ENCODE assay signal across 18 mouse cellular contexts in the genomic region with DNA sequence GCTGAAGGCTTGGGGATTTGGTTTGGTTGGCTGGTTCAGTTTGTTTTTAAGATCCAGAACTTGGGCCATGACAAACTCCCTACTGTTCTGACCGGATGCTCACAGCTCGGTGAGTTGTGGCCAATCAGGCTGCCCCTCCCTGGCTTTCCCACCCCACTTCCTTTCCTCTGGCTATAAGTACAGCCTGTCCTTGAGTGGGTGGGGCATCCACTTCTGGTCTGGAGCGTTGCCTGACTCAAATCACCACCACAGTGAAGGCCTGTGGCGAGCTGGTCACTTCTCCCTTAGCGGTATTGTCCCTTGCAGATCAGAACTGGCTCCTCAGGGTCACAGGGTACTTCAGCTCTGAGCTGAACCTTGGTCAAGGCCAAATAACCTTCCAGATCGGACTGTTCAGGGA. TPM values are rescaled to one million over a fixed set of nuclear protein-coding genes. Genes with fewer than 3 reads are reported as not detected.
DNase-seq lines count a peak whose midpoint lies in the region; ATAC-seq lines count a peak whose summit lies in the region.
"Had no signal": no experiment of that assay in that cellular context is flagged by ENCODE, and none has a peak within 500 bp of the region (broad histone marks: within the 10 kb centered on the region; RNA-seq: fewer than 3 reads in every experiment).

No protein-coding gene starts in this region.

- no peak overlapping the region for H3K4me3 ChIP-seq in heart, embryonic 12.5 days
- no peak overlapping the region for H3K4me3 ChIP-seq in forebrain, embryonic 13.5 days
- H3K4me3 ChIP-seq: limb, embryonic 15.5 days; myocyte had no signal

- H3K27me3 ChIP-seq in heart, embryonic 12.5 days (replicated peaks): peaks cover 21% of the 10 kb centered on the region
- no peaks in the 10 kb centered on the region for H3K27me3 ChIP-seq in forebrain, embryonic 13.5 days
- H3K27me3 ChIP-seq: limb, embryonic 15.5 days had no signal

- WGBS in heart, embryonic 12.5 days: 62% methylated on average over 6 of the region's 6 CpGs
- 85% methylated on average over 6 of the region's 6 CpGs for WGBS in forebrain, embryonic 13.5 days

- H3K4me1 ChIP-seq in heart, embryonic 12.5 days (replicated peaks): peaks cover 16% of the 10 kb centered on the region
- peaks cover 5% of the 10 kb centered on the region; the same call in 1 of the 2 replicates for H3K4me1 ChIP-seq in forebrain, embryonic 13.5 days

- DNase-seq in heart, adult 18-20 months: peak; percentile 39 to 60
- DNase-seq in ovary, adult 18-20 months (ENCODE audit: low spot score): peak; percentile 21
- DNase-seq in ovary, postnatal 36 days (ENCODE audit: low spot score): no peak
- DNase-seq in lung, postnatal 10 days: peak; percentile 13
- DNase-seq: cerebellum, adult 9-10 months; forebrain, postnatal 0 days; gastrocnemius, postnatal 10 days; layer of hippocampus, adult 9-11 months; right cerebral cortex, postnatal 4 days; thymus, postnatal 4 days had no signal

- H3K4me2 ChIP-seq in heart, embryonic 12.5 days: no peak overlapping the region
- no peak overlapping the region for H3K4me2 ChIP-seq in forebrain, embryonic 13.5 days
- H3K4me2 ChIP-seq: limb, embryonic 15.5 days had no signal

- no peak for ATAC-seq in heart, embryonic 12.5 days (ENCODE audit: insufficient number of reproducible peaks, low FRiP score)
- ATAC-seq in forebrain, embryonic 13.5 days: no peak
- ATAC-seq in erythroid progenitor cell, adult 5-6 weeks (replicated peaks; ENCODE audit: low FRiP score, poor library complexity, severe bottlenecking): no peak
- ATAC-seq: forebrain, postnatal 0 days had no signal

- H3K36me3 ChIP-seq in heart, embryonic 12.5 days: no peaks in the 10 kb centered on the region
- H3K36me3 ChIP-seq in forebrain, embryonic 13.5 days (ENCODE audit: poor library complexity, severe bottlenecking): no peaks in the 10 kb centered on the region
- H3K36me3 ChIP-seq: limb, embryonic 15.5 days had no signal

- H3K9me3 ChIP-seq in heart, embryonic 12.5 days (replicated peaks): peaks cover 8% of the 10 kb centered on the region; the same call in 1 of the 2 replicates
- H3K9me3 ChIP-seq in forebrain, embryonic 13.5 days (replicated peaks): peaks cover 6% of the 10 kb centered on the region
- H3K9me3 ChIP-seq: limb, embryonic 15.5 days had no signal

- no peak overlapping the region for H3K9ac ChIP-seq in heart, embryonic 12.5 days
- no peak overlapping the region for H3K9ac ChIP-seq in forebrain, embryonic 13.5 days
- H3K9ac ChIP-seq: forebrain, postnatal 0 days; limb, embryonic 15.5 days had no signal

- H3K27ac ChIP-seq in heart, embryonic 12.5 days (ENCODE audit: poor library complexity, severe bottlenecking): no peak overlapping the region
- no peak overlapping the region for H3K27ac ChIP-seq in forebrain, embryonic 13.5 days
- H3K27ac ChIP-seq: limb, embryonic 15.5 days had no signal

RNA-seq across cellular contexts. Expression of a gene that starts 42.2 kb away (rescaled TPM):
- 1 to 10 TPM; 1.2 to 6.4 TPM for total RNA-seq in heart, adult 18-20 months (2021)
- polyA plus RNA-seq in heart, embryonic 12.5 days (2016; fragmentation: Nextera tagmentation; extraction: Ambion mirVana): not detected in 2 replicates
- polyA plus RNA-seq in forebrain, embryonic 13.5 days (2015; fragmentation: Nextera tagmentation; extraction: Ambion mirVana): 0.08 TPM in 1 of 2 replicates, not detected in the other
- not detected in 2 replicates for total RNA-seq in erythroid progenitor cell, adult 5-6 weeks (2015; ENCODE audit: low replicate concordance)
- total RNA-seq in erythroid progenitor cell, adult 5-6 weeks (2017; ENCODE audit: low replicate concordance): not detected in 2 replicates
- total RNA-seq: gastrocnemius, postnatal 10 days; hematopoietic stem cell, adult 5-6 weeks; MEL had no signal

RNA-seq across cellular contexts. Expression of a gene that starts 45.5 kb away (rescaled TPM):
- total RNA-seq in heart, adult 18-20 months (2021): 10 to 100 TPM; 31.6 to 41.3 TPM
- 2.5 and 2.6 TPM in 2 replicates for polyA plus RNA-seq in heart, embryonic 12.5 days (2016; fragmentation: Nextera tagmentation; extraction: Ambion mirVana)
- polyA plus RNA-seq in forebrain, embryonic 13.5 days (2015; fragmentation: Nextera tagmentation; extraction: Ambion mirVana): 0.26 and 0.42 TPM in 2 replicates
- not detected in 2 replicates for total RNA-seq in erythroid progenitor cell, adult 5-6 weeks (2015; ENCODE audit: low replicate concordance)
- total RNA-seq in erythroid progenitor cell, adult 5-6 weeks (2017; ENCODE audit: low replicate concordance): not detected in 2 replicates
- total RNA-seq: hematopoietic stem cell, adult 5-6 weeks; MEL had no signal

RNA-seq across cellular contexts. Expression of a gene that starts 56.0 kb away (rescaled TPM):
- not detected for total RNA-seq in heart, adult 18-20 months (2021)
- polyA plus RNA-seq in heart, embryonic 12.5 days (2016; fragmentation: Nextera tagmentation; extraction: Ambion mirVana): not detected in 2 replicates
- not detected in 2 replicates for polyA plus RNA-seq in forebrain, embryonic 13.5 days (2015; fragmentation: Nextera tagmentation; extraction: Ambion mirVana)
- not detected in 2 replicates for total RNA-seq in erythroid progenitor cell, adult 5-6 weeks (2015; ENCODE audit: low replicate concordance)
- total RNA-seq in erythroid progenitor cell, adult 5-6 weeks (2017; ENCODE audit: low replicate concordance): not detected in 2 replicates
- total RNA-seq: forebrain, postnatal 0 days; gastrocnemius, postnatal 10 days; hematopoietic stem cell, adult 5-6 weeks; left cerebral cortex, postnatal 10 days; MEL had no signal
- polyA plus RNA-seq: forebrain, postnatal 0 days; limb, embryonic 15.5 days; myocyte had no signal

Comparison
In these comparisons a context has a peak if more than half of its experiments do, and no peak if none do; other contexts are left out.
1. RNA of a gene that starts 45.5 kb away (total RNA-seq): 31.6 to 41.3 TPM in heart, adult 18-20 months; not detected in erythroid progenitor cell, adult 5-6 weeks; every median in the first group is over 10 times any median in the second.